Mouse (Mus musculus): ENCODE data around the gene Ino80. TPM values are rescaled to one million over a fixed set of nuclear protein-coding genes. Genes with fewer than 3 reads are reported as not detected.

Gene Ino80
- total RNA-seq, 1 experiment from 2014 or later = 33.1 TPM

GRCm38 (mm10) chr2:119328546-119328945 is 148.9 kb downstream of the Ino80 start:
- no peak for ATAC-seq (ENCODE audit: extremely low read depth, insufficient number of reproducible peaks, low FRiP score, poor library complexity, severe bottlenecking)

DNA sequence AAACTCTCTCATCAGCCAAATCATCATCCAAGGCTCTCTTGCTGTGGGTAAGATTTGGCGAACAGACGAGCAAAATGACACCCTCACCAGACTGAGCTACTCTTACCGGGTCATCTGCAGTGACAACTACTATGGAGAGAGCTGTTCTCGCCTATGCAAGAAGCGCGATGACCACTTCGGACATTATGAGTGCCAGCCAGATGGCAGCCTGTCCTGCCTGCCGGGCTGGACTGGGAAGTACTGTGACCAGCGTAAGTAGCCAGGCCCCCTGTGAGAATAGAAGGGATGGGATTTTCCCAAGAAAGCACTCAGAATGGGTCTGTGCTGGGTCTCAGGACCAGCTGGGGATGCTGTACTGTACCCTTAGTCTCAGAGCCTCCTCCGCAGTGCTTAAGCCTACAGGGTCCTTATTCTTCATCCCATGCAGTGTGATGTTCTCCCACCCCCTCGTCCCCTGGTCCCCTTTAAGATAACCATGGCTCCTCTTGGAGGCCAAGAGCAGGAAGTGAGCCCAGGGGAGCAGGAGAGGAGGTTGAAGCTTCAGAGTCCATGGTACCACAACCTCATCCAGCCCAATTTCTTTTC is 149.5 kb downstream of the Ino80 start:
- ATAC-seq (ENCODE audit: extremely low read depth, insufficient number of reproducible peaks, low FRiP score, poor library complexity, severe bottlenecking) = no peak

DNA sequence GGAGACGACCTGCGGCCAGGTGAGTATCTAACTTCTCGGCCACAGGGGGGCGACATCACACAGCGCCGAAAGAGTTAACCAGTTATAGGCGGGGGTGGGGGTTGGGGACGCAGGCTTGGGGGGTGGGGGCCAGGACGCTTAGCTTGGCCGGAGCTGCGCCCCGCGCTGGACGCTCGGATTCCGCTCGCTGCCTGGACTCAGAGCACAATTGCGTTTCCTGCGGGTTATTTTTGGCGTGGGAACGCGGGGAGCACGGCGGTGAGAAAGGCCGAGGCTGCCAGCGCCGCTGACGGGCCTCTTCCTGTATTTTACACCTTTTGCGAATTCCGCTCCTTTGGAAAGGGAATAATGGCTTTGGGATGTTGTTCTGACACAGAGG is 150.4 kb downstream of the Ino80 start:
- ATAC-seq (ENCODE audit: extremely low read depth, insufficient number of reproducible peaks, low FRiP score, poor library complexity, severe bottlenecking) = no peak

- ATAC-seq (ENCODE audit: extremely low read depth, insufficient number of reproducible peaks, low FRiP score, poor library complexity, severe bottlenecking) = no peak
These were observed 151.1 kb downstream of the Ino80 start for GRCm38 (mm10) chr2:119326161-119327101.

- ATAC-seq (ENCODE audit: extremely low read depth, insufficient number of reproducible peaks, low FRiP score, poor library complexity, severe bottlenecking) = no peak
These were observed 151.8 kb downstream of the Ino80 start, which contains the start of gene Dll4 for GRCm38 (mm10) chr2:119325568-119326143. Gene Dll4 (plus strand): TSS chr2:119325784.

- no peak for ATAC-seq (ENCODE audit: extremely low read depth, insufficient number of reproducible peaks, low FRiP score, poor library complexity, severe bottlenecking)
These were observed 152.7 kb downstream of the Ino80 start for GRCm38 (mm10) chr2:119324576-119325318.

DNA sequence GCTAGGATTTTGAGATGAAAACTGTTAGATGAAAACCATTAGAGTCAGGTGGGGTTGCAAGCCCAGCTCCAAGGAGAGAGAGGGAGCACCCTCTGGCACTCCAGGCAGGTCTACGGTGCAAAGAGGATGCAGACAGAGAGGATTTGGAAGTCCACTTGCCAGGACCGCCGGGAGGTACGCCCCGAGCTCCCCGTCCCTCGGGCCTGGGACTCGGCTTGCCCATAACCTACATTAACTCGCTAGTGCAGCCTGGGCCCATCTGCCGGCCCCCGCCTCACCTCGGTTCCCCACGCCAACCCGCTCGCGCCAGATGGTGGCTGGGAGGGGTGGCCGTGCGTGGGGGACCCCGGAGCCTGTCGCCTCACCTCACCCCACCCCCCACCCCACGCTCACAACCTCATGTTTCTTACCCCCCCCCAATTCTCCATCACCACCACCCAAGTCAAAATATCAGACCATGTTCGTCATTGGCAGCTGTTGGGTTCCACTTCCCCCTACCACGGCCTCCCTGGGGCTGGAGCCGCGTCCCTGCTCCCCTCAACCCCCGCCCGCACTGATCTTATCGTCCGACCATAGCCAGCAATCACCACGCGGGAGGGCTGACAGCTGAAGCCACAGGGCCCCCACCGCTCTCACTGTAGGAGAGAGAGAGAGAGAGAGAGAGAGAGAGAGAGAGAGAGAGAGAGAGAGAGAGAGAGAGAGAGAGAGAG is 153.5 kb downstream of the Ino80 start:
- ATAC-seq (ENCODE audit: extremely low read depth, insufficient number of reproducible peaks, low FRiP score, poor library complexity, severe bottlenecking) = peak; percentile 28; the same call in 1 of the 2 replicates

Other genes starting within 250 kb of the Ino80 start
- not detected in 2 replicates for gene Ppp1r14d, start 247.8 kb downstream of the Ino80 start, total RNA-seq (2017)
- not detected in 2 replicates for gene Spint1, start 240.3 kb downstream of the Ino80 start, total RNA-seq (2017)
- 2.7 and 3.1 TPM in 2 replicates for gene Rhov, start 206.4 kb downstream of the Ino80 start, total RNA-seq (2017)
- 21.4 and 21.6 TPM in 2 replicates for gene Vps18, start 188.9 kb downstream of the Ino80 start, total RNA-seq (2017)
- gene Dll4, start 151.9 kb downstream of the Ino80 start, total RNA-seq (2017) = not detected in 2 replicates
- 18.5 and 18.9 TPM in 2 replicates for gene Chac1, start 126.5 kb downstream of the Ino80 start, total RNA-seq (2017)
- 0.12 TPM in 2 replicates for gene Exd1, start 69.9 kb upstream of the Ino80 start, total RNA-seq (2017)
- 143 and 172 TPM in 2 replicates for gene Chp1, start 70.0 kb upstream of the Ino80 start, total RNA-seq (2017)
- gene Nusap1, start 140.6 kb upstream of the Ino80 start, total RNA-seq (2017) = 2.8 TPM in 2 replicates
- gene Oip5, start 140.8 kb upstream of the Ino80 start, total RNA-seq (2017) = 1.2 and 1.8 TPM in 2 replicates
- 14.0 and 20.1 TPM in 2 replicates for gene Ndufaf1, start 185.1 kb upstream of the Ino80 start, total RNA-seq (2017)
- gene Rtf1, start 197.4 kb upstream of the Ino80 start, total RNA-seq (2017) = 34.7 and 36.4 TPM in 2 replicates